ENCODE assay signal across 18 mouse cellular contexts in the genomic region with DNA sequence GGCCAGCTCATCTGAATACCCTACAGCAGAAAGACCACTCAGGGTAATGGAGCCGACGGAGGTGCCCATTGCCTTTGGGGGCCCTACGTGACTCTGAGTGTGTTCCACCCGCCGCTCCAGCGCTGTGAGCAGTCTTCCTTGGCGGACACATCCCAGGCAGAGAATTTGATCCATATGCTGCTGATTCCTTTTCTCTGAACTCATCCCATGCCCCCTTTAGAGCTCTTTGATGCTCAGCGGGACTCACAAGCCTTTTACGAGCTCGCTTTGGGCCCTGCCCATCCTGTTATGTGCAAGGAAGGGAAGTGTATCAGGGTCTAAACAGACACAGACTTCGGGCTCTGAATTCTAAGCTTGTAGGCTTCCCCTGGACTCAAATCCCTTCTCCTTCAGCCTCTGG.
DNase-seq lines count a peak whose midpoint lies in the region; ATAC-seq lines count a peak whose summit lies in the region.
"Had no signal": no experiment of that assay in that cellular context is flagged by ENCODE, and none has a peak within 500 bp of the region (broad histone marks: within the 10 kb centered on the region; RNA-seq: fewer than 3 reads in every experiment).

No protein-coding gene starts in this region.

- H3K36me3 ChIP-seq in hindbrain, embryonic 10.5 days: no peaks in the 10 kb centered on the region
- no peaks in the 10 kb centered on the region for H3K36me3 ChIP-seq in hindbrain, embryonic 11.5 days (ENCODE audit: control insufficient read depth, insufficient read depth, low read length)
- H3K36me3 ChIP-seq in limb, embryonic 10.5 days: no peaks in the 10 kb centered on the region
- H3K36me3 ChIP-seq: embryonic facial prominence, embryonic 12.5 days had no signal

- DNase-seq in hindbrain, embryonic 10.5 days (ENCODE audit: low spot score): no peak
- DNase-seq in hindbrain, embryonic 11.5 days (ENCODE audit: low spot score): no peak
- peak; percentile 6 for DNase-seq in right cerebral cortex, postnatal 4 days
- no peak for DNase-seq in right cerebral cortex, adult 18-20 months
- DNase-seq in limb, embryonic 10.5 days (ENCODE audit: low spot score): no peak
- no peak for DNase-seq in thymus, postnatal 14 days
- no peak for DNase-seq in heart, postnatal 25 days (ENCODE audit: low spot score)
- DNase-seq: adrenal gland, postnatal 36 days; cerebellum, adult 9-11 months; gastrocnemius, adult 2 months; heart, adult 18-20 months had no signal

- intact Hi-C loops in heart, postnatal 25 days (cut with DNase I): no loop called here

- H3K27me3 ChIP-seq in hindbrain, embryonic 10.5 days (ENCODE audit: insufficient read depth, poor library complexity, severe bottlenecking): no peaks in the 10 kb centered on the region; the same call in 1 of the 2 replicates
- H3K27me3 ChIP-seq in hindbrain, embryonic 11.5 days (ENCODE audit: control insufficient read depth, insufficient read depth, low read length): no peaks in the 10 kb centered on the region
- H3K27me3 ChIP-seq in limb, embryonic 10.5 days (ENCODE audit: low read depth, poor library complexity, severe bottlenecking): no peaks in the 10 kb centered on the region
- H3K27me3 ChIP-seq: embryonic facial prominence, embryonic 12.5 days; megakaryocyte, embryonic 14.5 days had no signal

- peak overlapping the region; percentile 16; the same call in 1 of the 2 replicates for H3K27ac ChIP-seq in hindbrain, embryonic 10.5 days
- no peak overlapping the region for H3K27ac ChIP-seq in hindbrain, embryonic 11.5 days (ENCODE audit: low read depth, low read length)
- H3K27ac ChIP-seq in limb, embryonic 10.5 days: 0 out of 2 replicates have a peak overlapping the region, but pooled peaks have one; percentile 10
- H3K27ac ChIP-seq: embryonic facial prominence, embryonic 12.5 days; gastrocnemius, adult 2 months; liver, embryonic 14.5 days had no signal

- no peak overlapping the region for H3K4me2 ChIP-seq in hindbrain, embryonic 11.5 days (replicated peaks; ENCODE audit: low read depth, low read length)
- H3K4me2 ChIP-seq: embryonic facial prominence, embryonic 12.5 days had no signal

- no peak overlapping the region for H3K4me3 ChIP-seq in hindbrain, embryonic 10.5 days
- no peak overlapping the region for H3K4me3 ChIP-seq in hindbrain, embryonic 11.5 days (ENCODE audit: low read depth, low read length)
- H3K4me3 ChIP-seq in limb, embryonic 10.5 days: no peak overlapping the region
- H3K4me3 ChIP-seq: embryonic facial prominence, embryonic 12.5 days; gastrocnemius, adult 2 months; megakaryocyte, embryonic 14.5 days had no signal

- no peaks in the 10 kb centered on the region for H3K9me3 ChIP-seq in hindbrain, embryonic 10.5 days
- no peaks in the 10 kb centered on the region for H3K9me3 ChIP-seq in hindbrain, embryonic 11.5 days (ENCODE audit: control insufficient read depth, low read length)
- no peaks in the 10 kb centered on the region for H3K9me3 ChIP-seq in limb, embryonic 10.5 days (replicated peaks)
- H3K9me3 ChIP-seq: embryonic facial prominence, embryonic 12.5 days; megakaryocyte, embryonic 14.5 days had no signal

- no peak for ATAC-seq in hindbrain, embryonic 11.5 days (ENCODE audit: low FRiP score)
- ATAC-seq: activated CD4-positive, CD25-positive, alpha-beta regulatory T cell, adult 4 months; forebrain, embryonic 16.5 days; inflammation-experienced regulatory T-cells, adult 6 months; lung, postnatal 0 days had no signal

- peaks cover 11% of the 10 kb centered on the region for H3K4me1 ChIP-seq in hindbrain, embryonic 10.5 days (replicated peaks)
- no peaks in the 10 kb centered on the region for H3K4me1 ChIP-seq in hindbrain, embryonic 11.5 days (replicated peaks; ENCODE audit: control insufficient read depth, insufficient read depth, low read length)
- H3K4me1 ChIP-seq in limb, embryonic 10.5 days: peaks cover 10% of the 10 kb centered on the region
- H3K4me1 ChIP-seq: megakaryocyte, embryonic 14.5 days had no signal

- WGBS in hindbrain, embryonic 10.5 days: 54% methylated on average over 11 of the region's 11 CpGs
- 49% methylated on average over 11 of the region's 11 CpGs for WGBS in hindbrain, embryonic 11.5 days
- 43% methylated on average over 11 of the region's 11 CpGs for WGBS in limb, embryonic 10.5 days

- no peak overlapping the region for H3K9ac ChIP-seq in hindbrain, embryonic 11.5 days (ENCODE audit: low read depth, low read length)
- H3K9ac ChIP-seq: embryonic facial prominence, embryonic 12.5 days; liver, embryonic 14.5 days had no signal
